Mouse (Mus musculus) erythroblast, embryonic 14.5 days (primary cell): ENCODE measurements around the gene Garnl3.

Experiments used
- GATA1 ChIP-seq: IDR thresholded peaks from 2 replicates; pipeline ENCODE4 v1.6.1; 2012; ENCODE audit warnings: low read length, inconsistent platforms, mixed read lengths
- TAL1 ChIP-seq: IDR thresholded peaks from 3 replicates; pipeline ENCODE4 v1.6.1; 2012; ENCODE audit warnings: low read length, inconsistent platforms, mixed read lengths

- TF ChIP-seq TAL1 (no peak), GATA1 (no peak)
Observed at GRCm38 (mm10) chr2:33173126-33173525, 41.7 kb upstream of the Garnl3 start.
